Mouse (Mus musculus) MEL (cell line): Measurements from ENCODE around the gene Prlh.

ENCODE experiments used
- CTCF ChIP-seq, 3 experiments: IDR thresholded peaks in 2 of 3; conservative IDR thresholded peaks in 1 of 3; 2 replicates each; pipeline ENCODE4 v1.5.1; 2011 to 2012; ENCODE audit warnings: low read length in 3 of 3, low read depth in 2 of 3, mild to moderate bottlenecking in 2 of 3, improper control_type of control experiment in 1 of 3, inconsistent platforms in 1 of 3, mixed read lengths in 1 of 3, moderate library complexity in 1 of 3; ENCODE audit not compliant: control insufficient read depth in 1 of 3, insufficient read depth in 1 of 3, poor library complexity in 1 of 3, severe bottlenecking in 1 of 3
- GATA1 ChIP-seq: IDR thresholded peaks from 2 replicates; pipeline ENCODE4 v1.6.1; 2011; ENCODE audit warnings: low read depth, low read length, improper control_type of control experiment
- MAX ChIP-seq: IDR thresholded peaks from 2 replicates; pipeline ENCODE4 v1.6.1; 2011; ENCODE audit warnings: low read length, improper control_type of control experiment

DNA sequence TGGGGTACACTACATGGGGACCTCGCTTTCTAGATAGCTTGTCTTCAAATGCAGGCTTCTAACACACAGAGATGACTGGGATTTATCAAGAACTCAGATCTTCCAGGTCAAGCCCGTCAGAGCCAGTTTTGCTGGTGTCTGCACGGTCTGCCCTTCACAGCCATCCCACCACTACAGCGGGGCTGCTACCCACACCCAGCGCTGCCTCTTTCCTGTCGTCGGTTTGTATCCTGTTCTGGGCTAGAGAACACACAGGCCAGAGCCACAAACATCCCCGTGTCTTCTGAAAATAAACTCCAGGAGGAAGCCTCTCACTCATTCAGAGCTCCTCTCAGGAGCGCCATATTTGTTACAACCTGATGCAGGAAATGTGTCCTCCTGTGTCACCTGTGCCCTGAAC lies 3.6 kb upstream of the Prlh start:
- TF ChIP-seq MAX (no peak), CTCF (IDR thresholded peaks at IDR 0.05 in 2 of 3, conservative IDR thresholded peaks at IDR 0.05 in 1 of 3; ENCODE audit: control insufficient read depth in 1 of 3, insufficient read depth in 1 of 3, low read depth in 2 of 3, low read length in 3 of 3, poor library complexity in 1 of 3, severe bottlenecking in 1 of 3) (no peak), GATA1 (no peak)
